Mouse (Mus musculus) urinary bladder, postnatal 14 days (tissue): ENCODE results near the gene Sulf2.
"Not testable (repeated sequence)": the region's sequence is repeated elsewhere in the genome, so short reads cannot be mapped to it uniquely, and the experiment has no call there.

Source experiments
- DNase-seq: peaks from one replicate; pipeline ENCODE4 v3.0.0; 2021; ENCODE audit warnings: low spot score

The Sulf2 gene

DNA sequence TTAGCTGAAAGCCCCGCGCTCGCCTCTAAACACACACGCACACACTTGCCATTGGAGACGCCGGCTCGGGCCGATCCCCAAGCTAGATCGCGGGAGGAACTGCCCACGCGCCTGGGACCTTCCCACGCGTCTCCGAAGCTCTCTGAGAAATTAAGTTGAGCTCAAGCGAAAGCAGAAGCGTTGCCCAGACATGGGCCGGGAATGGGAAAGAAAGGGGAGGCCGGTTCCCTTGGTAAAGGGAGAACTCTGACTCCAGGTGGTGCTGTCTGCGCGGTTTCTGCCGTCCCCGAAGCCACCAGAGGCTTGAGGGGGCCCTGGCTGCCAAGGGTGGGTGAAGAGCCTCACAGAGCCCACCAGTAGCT, at the start of gene Sulf2:
TSS of gene Sulf2 (minus strand) at position 210 of the 362 bp plus-strand sequence.
- peak; percentile 75 for DNase-seq

GRCm38 (mm10) chr2:166204174-166204573, 48.7 kb upstream of the Sulf2 start:
- no peak for DNase-seq

DNA sequence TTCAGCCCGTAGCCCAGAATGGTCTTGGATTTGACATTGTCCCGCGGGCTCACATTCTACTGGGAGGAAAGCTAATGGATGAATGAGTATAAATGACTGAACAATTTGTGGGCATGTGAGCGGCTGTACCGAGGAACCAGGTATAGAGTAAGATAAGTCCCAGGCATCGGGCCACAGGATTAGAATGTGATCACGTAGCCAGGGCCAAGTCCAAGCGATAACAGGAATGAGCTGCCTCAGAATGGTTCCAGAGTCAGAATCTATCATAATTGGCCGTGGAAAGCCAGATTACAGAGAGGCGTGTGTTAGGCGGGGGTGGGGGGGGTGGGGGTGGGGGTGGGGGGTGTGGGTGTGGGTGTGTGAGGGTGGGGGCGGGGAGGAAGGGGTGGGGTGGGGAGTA, 48.2 kb upstream of the Sulf2 start:
- no peak for DNase-seq

GRCm38 (mm10) chr2:166197964-166198363, 42.5 kb upstream of the Sulf2 start:
- DNase-seq: no peak

GRCm38 (mm10) chr2:166197064-166197463, 41.6 kb upstream of the Sulf2 start:
- no peak for DNase-seq

DNA sequence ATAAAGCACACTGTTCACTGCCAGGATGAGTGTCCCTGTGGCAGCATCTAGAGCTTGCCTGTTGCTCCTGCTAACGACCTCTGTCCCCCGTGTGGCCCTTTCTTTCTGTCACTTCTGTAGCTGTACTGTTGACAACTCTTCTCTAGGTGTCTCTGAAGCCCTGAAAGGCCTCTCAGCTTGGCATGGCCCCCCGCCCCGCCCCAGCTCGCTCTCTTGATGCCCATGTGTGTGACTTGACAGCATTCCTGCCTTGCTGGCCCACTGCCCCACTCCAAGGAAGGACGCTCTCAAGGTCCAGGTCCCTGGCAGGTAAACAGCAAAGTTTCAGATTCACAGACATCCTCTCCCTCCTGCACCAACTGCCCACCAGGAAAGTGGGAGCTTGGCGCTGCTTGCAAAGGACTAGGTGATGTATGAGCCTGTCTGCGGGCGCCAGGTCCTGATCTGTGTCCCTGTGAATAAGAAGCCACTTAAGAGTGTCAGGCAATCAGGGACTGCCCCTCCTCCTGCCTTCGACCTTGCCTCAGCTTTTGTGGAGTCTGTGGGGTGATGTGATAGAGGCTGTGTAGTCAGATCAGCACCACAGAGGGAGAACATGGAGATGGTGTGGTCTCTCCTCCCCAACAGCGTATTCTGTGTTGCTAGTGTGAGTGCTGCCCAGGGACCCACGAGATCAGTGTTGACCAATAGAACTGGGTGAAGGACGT, 40.8 kb upstream of the Sulf2 start:
- no peak for DNase-seq

DNA sequence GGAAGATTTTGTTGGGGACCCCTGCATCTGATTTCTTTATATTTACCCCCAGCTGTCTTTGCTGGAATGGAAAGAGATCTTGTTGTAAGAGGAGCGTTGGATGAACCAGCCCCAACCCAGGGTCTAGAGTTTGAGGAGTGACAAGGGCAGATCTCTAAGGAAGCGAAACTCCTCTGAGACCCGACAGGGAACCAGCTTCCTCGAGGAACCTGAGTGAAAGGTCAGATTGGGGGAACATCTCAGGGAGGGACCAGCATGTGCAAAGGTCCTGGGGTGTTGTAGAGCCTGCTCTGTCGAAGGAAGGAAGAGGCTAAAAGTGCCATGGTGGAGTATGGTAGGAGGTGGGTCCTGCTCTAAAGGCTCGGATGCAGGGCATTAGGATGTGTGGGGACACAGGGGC, 39.6 kb upstream of the Sulf2 start:
- DNase-seq: no peak

- DNase-seq: no peak
Measured at GRCm38 (mm10) chr2:166194112-166194758, 38.8 kb upstream of the Sulf2 start.

DNA sequence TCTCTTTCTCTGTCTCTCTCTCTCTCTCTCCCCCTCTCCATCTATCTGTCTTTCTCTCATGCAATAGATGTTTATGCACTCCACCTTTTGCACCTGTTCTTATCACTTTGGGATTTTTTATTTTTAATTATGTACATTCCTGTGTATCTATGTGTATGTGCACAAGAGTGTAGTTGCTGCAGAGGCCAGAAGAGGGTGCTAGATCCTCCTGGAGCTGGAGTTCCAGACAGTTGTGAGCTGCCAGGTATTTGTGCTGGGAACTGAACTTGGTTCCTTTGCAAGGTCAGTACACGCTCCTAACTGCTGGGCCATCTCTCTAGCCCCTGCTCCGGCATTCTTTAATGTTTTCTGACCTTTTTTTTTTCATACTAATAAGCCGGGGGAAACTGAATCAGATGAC, 38.0 kb upstream of the Sulf2 start:
- DNase-seq: no peak

DNA sequence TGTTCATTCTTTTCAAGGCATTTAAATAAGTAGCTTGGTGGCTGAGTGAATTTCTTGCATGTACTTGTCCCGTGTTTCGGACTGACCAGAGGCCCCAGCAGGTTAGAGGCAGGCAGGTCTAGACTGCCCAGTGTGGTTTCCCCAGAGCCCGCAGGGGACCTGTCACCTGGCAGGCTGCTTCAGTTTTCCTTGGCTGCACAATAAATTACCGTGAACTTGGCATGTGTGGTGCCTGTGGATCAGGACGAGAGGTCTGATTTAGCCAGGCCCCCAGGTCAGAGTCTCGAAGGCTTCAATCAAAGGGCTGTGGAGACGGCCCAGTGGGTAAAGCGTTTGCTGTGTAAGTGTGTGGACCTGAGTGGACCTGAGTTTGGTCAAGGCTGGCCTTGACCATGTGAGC, 35.4 kb upstream of the Sulf2 start:
- DNase-seq: no peak

- DNase-seq: no peak
Measured at GRCm38 (mm10) chr2:166189191-166189590, 33.7 kb upstream of the Sulf2 start.

- not testable (repeated sequence) for DNase-seq
Measured at GRCm38 (mm10) chr2:166187874-166188453, 32.5 kb upstream of the Sulf2 start.

- DNase-seq: not testable (repeated sequence)
Measured at GRCm38 (mm10) chr2:166187319-166187718, 31.9 kb upstream of the Sulf2 start.

DNA sequence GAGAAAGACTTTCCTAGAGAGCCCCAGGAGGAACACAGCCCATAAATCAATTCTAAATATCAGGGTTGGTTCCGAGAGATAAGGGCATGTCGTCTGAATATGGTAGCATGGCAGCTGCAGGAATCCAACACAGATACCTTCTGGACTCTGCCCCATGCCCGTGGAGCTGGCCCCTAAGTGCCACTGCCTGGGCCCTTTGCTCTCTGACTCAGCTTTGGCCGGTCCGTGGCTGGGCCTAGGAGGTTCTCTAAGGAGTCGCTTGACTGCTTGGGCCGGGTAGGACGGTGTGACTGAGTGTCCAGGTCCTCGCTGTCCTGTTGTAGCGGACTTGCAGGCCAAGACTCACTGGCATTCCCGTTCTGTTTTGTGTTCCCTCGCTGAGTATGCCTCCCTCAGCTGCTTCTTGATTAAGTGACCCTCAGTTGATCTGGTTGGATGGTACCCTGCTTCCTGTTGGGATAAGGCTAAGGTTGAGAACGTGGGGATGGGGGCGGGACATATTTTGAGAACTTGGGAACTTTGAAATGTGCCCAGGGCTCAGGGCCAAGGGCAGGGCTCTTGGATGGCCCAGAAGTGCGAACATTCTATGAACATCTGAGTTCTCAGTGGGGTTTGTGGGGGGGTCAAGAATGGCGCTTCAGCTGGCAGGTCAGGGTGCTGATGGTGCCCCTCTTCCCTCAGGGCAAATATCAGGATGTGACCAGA, 30.9 kb upstream of the Sulf2 start:
- no peak for DNase-seq

GRCm38 (mm10) chr2:166185768-166186167, 30.3 kb upstream of the Sulf2 start:
- no peak for DNase-seq

- DNase-seq: no peak
Measured at GRCm38 (mm10) chr2:166184417-166184816, 29.0 kb upstream of the Sulf2 start.

DNA sequence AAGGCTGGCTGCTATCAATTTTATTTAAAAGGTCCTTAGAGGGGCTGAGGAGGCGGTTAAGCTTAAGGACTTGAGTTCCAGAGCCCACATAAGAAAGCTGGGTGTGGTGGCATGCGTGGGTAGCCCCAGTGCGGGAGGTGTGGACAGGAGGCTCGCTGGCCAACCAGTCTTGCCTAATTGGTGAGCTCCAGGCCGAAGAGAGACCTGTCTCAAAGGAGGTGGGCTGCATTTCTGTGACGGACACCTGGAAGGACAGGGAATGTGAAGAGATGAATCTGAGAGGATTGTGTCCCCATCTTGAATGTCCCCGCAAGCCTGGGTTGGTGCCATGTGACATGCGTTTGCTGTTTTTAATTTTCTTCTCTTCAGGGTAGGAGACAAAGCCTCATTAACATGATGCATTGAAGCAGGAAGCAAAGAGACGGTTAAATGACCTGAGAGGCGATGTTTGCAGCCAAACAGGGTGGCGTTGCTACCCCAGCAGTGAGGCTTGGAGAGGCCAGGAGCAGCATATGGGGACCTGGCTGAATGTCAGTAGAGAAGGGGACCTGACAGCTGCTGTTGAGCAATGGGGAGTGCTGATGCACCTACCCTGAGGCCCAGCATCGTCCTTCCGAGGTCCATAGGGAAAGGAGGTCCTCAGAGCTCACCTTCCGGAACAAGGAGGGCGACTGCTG, 26.7 kb upstream of the Sulf2 start:
- DNase-seq: no peak

DNA sequence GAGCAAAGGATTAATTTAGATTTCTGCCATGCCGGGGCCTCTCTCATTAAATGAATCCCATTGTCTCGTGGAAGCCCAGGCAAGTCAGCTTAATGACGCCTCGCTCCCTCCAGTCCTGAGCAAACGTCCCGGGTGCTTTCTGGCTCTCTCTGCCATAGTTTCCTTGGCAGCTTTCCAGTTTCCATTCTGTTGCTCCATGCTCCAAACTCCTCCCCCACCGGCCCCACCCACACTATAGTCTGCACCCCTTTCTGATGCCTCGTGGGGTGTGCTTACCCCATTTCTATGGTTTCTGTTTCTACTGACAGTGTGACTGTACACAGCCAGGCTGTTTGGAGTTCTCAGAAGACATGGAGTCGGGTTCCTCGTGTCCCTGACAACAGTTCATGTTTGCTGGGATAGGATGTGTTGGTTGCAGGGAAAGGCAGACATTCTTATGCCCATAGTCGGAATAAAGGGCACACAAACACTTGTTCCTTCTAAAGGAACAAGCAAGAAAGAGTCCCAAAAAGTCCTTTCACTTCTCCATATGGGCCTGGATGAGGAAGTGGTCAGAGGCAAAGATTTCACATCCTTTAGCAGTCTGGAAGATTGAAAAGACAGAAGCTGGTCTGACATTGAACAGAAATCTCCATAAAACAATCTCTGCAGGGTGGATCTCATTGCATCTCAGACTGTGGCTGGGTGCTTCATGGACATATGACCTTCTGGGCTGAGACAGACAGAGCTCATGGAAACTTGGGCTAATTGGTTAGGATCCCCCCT, 25.5 kb upstream of the Sulf2 start:
- DNase-seq: peak; percentile 69

- no peak for DNase-seq
Measured at GRCm38 (mm10) chr2:166180136-166180649, 24.7 kb upstream of the Sulf2 start.

DNA sequence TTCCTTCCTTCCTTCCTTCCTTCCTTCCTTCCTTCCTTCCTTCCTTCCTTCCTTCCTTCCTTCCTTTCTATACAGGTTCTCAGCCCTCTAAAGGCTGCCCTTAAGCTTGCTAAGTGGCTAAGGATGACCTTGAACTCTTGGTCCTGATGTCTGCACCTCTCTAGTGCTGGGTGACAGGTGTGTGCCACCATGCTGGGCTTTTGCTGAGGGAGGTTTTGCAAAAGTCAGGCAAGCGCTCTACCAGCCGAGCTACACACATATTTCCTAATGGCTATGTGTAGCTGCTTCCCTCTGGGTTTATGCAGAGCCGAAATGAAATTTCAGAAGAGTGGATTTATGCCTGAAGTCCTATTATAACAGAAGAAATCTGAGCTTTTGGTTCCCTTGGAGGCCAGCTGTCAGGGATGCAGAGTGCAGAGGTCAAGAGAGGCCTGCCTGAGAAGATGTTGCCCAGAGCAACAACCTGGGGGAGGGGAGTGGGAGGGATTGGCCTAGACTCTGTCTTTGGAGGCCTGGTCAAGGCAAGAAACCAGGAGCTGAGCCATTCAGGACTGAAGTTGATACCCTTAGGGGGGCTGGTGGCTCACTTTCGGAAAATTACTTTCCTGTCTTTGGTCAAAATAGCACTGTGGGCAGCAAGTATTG, 24.1 kb upstream of the Sulf2 start:
- DNase-seq: no peak
